Mouse (Mus musculus) brain, adult 2 months (tissue): ENCODE results near the gene Syp.

Source experiments
- DNase-seq: peaks from one replicate; pipeline ENCODE4 v3.0.0; 2011; ENCODE audit warnings: low read depth, low spot score

The Syp gene

GRCm38 (mm10) chrX:7662936-7663335 is 24.7 kb downstream of the Syp start:
- no peak for DNase-seq

GRCm38 (mm10) chrX:7664791-7665190 is 26.5 kb downstream of the Syp start:
- peak; percentile 90 for DNase-seq

DNA sequence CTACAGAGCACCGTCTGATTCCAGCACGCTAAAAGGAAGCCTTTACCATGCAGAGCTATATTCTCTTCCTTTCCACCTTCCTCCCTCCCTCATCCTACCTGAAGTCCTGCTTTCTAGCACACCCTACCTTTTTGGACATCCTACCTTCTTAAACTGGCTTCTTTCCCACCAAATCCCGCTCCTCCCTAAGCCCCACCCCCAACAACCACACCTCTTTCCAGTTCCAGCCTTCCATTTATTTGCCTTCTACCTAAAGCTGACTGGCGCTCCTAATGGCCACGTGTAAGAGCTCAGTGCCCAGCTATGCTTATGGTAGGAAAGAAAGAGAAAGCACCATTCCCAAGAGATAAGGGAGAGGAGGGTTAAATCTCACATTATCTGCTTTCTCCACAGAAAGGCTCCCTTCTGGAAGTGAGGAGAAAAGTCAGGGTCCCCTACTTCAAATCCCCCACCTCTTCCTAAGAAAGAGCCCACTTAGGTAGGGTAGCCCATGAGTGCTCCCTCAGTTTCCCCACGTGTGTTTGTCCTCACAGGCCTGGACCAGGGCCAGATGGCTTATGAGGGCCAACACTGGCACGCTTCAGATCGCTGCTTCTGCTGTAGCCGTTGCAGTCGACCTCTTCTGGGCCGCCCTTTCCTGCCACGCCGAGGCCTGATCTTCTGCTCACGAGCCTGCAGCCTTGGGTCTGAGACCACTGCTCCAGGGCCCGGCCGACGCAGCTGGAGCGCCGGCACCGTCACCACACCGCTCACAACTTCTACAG is 27.6 kb downstream of the Syp start:
- no peak for DNase-seq

GRCm38 (mm10) chrX:7670390-7670881 is 32.2 kb downstream of the Syp start:
- peak; percentile 60 for DNase-seq

GRCm38 (mm10) chrX:7670921-7671623 is 32.8 kb downstream of the Syp start, which contains the start of gene Plp2:
TSS of gene Plp2 (minus strand) at chrX:7671390.
- no peak for DNase-seq

- no peak for DNase-seq
Observed at GRCm38 (mm10) chrX:7672739-7673138, 34.5 kb downstream of the Syp start.

DNA sequence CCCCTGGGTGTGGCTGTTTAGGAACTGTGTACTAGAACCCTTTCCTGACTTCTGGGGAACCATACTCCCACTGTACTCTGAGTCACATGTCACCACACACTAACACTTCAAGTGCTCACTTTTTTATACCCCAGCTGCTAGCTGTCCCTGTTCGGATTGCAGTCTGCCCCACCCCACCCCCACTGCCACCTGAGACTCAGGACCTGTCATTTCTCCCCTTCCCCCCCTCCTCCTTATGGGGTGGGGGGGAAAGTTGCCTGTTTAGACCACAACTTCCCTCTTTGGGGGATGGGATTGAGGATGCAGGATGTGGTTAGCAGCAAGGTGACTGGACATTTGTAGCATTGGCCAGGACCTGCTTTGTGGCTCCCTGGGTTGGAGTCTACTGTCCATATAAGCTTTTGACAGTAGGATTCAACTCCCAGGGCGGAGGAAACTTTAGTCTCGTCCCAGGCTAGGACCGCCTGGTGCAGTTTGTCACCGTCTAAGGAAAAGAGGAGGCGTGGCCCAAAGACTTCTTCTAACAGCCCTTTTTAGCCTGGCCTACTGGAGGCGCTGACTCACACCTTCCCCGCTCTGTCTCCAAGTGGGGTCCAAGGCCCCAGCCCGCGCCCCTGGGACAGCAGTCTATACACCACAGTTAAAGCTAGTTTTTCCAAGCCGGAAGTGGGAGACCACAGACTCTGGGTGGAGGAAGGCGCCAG is 35.5 kb downstream of the Syp start:
- DNase-seq, result no peak

DNA sequence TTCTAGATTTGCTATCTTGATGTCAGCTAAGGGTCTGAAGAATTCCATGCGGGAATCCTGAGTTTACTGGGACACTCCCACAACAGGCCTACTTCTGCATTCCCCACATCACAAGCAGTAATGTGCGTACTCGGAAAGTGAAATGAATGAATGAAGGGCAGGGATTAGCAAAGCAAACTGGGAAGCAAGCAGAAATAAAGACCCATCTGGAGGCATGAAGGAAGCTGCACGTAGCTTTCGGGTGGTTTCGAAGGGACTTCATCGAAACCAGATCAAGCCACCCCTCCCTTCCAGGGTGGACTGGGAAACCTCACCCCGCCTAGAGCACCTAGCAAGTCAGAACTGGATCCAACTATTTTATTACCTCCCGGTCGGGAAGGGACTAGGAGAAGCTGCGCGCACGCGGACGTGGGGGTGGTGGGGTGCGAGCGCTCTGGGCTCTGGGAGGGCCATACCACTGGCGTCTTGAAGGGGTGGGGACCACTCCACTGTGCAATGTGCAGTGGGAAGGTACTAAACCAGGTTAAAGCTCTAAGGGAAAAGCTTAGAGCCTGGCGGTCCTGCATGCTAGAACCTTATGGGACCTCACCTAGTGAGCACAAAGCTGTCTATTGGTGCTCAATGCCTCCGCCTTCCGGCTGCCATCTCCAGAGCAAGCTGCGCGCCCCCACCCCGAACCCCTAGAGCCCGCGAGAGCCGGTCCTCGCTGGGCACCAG is 36.2 kb downstream of the Syp start:
- DNase-seq, result peak; percentile 36

- no peak for DNase-seq
Observed at GRCm38 (mm10) chrX:7675001-7675380, 36.7 kb downstream of the Syp start.

DNA sequence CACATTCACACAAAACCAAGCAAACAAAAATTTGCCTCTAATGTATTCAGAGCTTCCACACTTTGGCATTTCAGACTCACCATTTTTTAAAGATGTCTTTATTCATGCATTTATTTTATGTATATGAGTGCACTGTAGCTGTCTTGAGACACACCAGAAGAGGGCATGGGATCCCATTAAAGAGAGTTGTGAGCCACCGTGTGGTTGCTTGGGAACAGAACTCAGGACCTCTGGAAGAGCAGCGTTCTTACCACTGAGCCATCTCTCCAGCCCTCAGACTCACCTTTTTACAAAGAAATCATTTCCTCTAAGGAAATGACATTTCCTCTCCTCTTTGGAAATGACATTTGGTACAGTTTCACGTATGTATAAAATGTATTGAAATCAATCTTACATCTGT is 40.7 kb downstream of the Syp start:
- DNase-seq, result peak; percentile 47

DNA sequence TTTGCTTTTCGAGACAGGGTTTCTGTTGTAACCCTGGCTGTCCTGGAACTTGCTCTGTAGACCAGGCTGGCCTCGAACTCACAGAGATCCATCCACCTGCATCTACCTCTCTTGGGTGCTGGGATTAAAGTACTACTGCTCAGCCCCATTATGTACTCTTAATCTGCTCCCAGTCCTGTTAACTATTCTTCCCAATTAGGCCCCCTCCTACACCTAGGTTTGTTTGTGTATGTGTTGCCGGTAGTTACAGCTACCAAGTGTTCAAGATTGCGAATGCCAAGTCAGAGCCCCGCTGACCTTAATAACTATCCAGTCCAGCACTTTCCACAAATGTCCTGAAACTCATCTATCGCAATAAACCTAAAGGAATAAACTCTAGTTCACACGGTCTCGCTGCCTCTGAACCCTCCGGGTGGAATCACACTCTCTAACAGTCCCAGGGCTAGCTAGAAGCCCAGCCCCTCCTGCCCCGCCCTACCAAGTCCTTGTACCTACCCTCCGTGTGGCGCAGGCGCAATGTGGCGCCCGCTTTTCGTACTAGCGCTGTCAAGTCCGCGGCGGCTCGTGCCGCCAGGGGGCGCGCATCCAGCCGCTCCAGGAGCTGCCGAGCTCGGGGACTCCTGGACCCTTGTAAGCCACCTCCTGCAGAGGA is 41.3 kb downstream of the Syp start:
- DNase-seq, result peak; percentile 94

DNA sequence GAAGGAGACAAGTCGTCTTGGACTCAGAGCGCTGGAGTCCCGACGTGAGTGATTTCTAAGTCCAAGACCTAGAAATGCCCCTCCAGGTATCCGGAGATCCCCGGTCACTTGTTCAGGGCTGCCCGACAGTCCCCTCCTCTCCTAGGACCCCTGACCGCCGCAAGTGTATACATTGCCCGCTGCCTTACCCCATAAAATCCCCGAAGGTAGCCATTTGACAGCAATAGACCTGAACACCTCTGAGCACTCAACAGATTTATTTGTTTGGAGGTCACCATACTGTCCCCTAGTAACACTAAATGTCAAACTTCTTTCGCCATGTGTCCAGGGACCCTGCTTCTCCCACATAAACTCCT is 41.8 kb downstream of the Syp start:
- no peak for DNase-seq

GRCm38 (mm10) chrX:7680864-7681263 is 42.6 kb downstream of the Syp start, which contains the start of gene Magix:
TSS of gene Magix (minus strand) at chrX:7681251.
- DNase-seq, result peak; percentile 26

GRCm38 (mm10) chrX:7688321-7688720 is 50.0 kb downstream of the Syp start:
- DNase-seq, result peak; percentile 58

DNA sequence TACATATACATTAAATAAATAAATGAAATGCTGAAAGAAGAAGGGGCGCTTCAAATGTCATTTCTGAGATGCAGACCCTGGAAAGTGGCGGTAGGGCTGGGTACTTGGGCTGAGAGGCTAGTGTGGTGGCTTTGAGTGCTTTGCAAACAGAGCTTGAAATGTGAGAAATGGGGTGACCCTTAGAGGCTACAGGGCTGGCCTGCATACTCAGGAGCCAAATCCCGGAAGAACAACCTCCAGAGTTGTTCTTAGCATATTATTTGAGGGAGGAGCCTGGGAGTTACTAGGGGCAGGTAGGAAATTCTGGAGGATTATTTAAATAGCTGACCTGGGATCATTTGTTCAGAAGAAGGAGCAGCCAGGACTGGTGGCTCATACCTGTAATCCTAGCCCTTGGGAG is 52.2 kb downstream of the Syp start:
- DNase-seq, result no peak

DNA sequence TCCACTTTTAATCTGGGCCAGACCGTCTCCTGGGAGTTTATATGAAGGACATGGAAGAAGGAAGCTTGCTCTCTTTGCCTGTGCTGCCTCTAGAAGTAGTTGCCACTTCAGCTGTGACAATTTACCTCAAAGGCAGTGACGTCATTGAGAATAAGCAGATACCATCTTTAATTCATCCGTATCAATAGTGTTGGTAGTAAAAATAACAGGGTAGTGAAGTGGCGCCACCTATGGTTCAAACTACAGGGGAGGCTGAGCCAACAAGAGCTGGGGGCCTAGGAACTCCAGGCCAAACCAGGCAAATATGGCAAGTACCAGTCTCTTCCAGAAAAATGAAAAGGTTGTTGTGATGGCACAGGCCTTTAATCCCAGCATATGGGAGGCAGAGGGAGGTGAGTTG is 54.6 kb downstream of the Syp start:
- DNase-seq, result peak; percentile 50

DNA sequence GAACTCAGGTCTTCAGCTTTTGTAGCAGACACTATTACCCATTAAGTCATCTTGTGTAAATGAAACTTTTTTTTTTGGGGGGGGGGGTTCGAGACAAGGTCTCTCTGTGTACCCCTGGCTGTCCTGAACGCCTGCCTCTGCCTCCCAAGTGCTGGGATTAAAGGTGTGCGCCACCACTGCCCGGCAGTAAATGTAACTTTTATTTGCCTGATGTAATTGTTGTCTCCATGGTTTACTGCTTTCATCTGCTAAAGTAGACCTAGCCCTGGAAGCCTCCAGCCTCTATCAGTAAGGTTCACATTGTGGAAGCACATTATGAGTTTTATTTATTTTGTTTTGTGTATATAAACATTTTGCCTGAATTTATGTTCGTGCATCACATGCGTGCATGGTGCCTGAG is 58.2 kb downstream of the Syp start:
- DNase-seq, result no peak

- DNase-seq, result peak; percentile 99
Observed at GRCm38 (mm10) chrX:7696954-7697381, 58.7 kb downstream of the Syp start, which contains the start of gene Gpkow. TSS of gene Gpkow (plus strand) at chrX:7697131.
